Mouse (Mus musculus) limb, embryonic 10.5 days (tissue): ENCODE measurements around the gene Pmf1. TPM values are rescaled to one million over a fixed set of nuclear protein-coding genes. Genes with fewer than 3 reads are reported as not detected.
"Not testable (repeated sequence)": the region's sequence is repeated elsewhere in the genome, so short reads cannot be mapped to it uniquely, and the experiment has no call there.

Source experiments
- DNase-seq: peaks from one replicate; pipeline ENCODE4 v3.0.0-alpha.2; 2017; ENCODE audit warnings: low spot score
- H3K27ac ChIP-seq: fragments of 300-500 bp; sonication (generic); 2 replicates; pipeline ENCODE4 v1.5.1; 2016; ENCODE audit warnings: mild to moderate bottlenecking
- H3K27me3 ChIP-seq: fragments of 300-500 bp; sonication (generic); 2 replicates; pipeline ENCODE4 v1.6.1; 2016; ENCODE audit warnings: low read depth, mild to moderate bottlenecking; ENCODE audit not compliant: poor library complexity, severe bottlenecking
- H3K36me3 ChIP-seq: fragments of 300-500 bp; sonication (generic); 2 replicates; pipeline ENCODE4 v1.6.1; 2016; ENCODE audit warnings: mild to moderate bottlenecking, moderate library complexity
- H3K4me1 ChIP-seq: fragments of 300-500 bp; sonication (generic); 2 replicates; pipeline ENCODE4 v1.6.1; 2016
- H3K4me3 ChIP-seq: fragments of 300-500 bp; sonication (generic); 2 replicates; pipeline ENCODE4 v1.5.1; 2016; ENCODE audit warnings: mild to moderate bottlenecking, moderate library complexity
- H3K9me3 ChIP-seq: fragments of 300-500 bp; sonication (generic); replicated peaks from 2 replicates; pipeline ENCODE4 v1.6.1; 2016; ENCODE audit warnings: mild to moderate bottlenecking
- whole genome bisulfite sequencing: fragments of 180-500 bp; shearing (Covaris S2); methylation state at CpG from one replicate; pipeline ENCODE4 v1.1.7; 2016; 5-methylcytosine and 5-hydroxymethylcytosine counted together
- polyA plus RNA-seq: library from polyadenylated mRNA; unstranded; fragments of >200 nt; fragmentation: Nextera tagmentation; extraction: Ambion mirVana; gene quantifications from 2 replicates; pipeline ENCODE4 v1.2.1, GENCODE M21; 2016

Pmf1 gene
- polyA plus RNA-seq, 1 experiment from 2014 or later, result 197 TPM

- Histone ChIP-seq H3K4me3 (peak overlapping the region; percentile 51), H3K9me3 (no peaks in the 10 kb centered on the region), H3K4me1 (peaks cover 26% of the 10 kb centered on the region), H3K36me3 (no peaks in the 10 kb centered on the region), H3K27ac (peak overlapping the region; percentile 84), H3K27me3 (peaks cover 42% of the 10 kb centered on the region)
- DNase-seq, result peak; percentile 78
- 10% methylated on average over 21 of the region's 21 CpGs for WGBS
Measured at GRCm38 (mm10) chr3:88449395-88450023, 39.4 kb upstream of the Pmf1 start.

- Histone ChIP-seq H3K9me3 (no peaks in the 10 kb centered on the region), H3K4me3 (no peak overlapping the region), H3K27ac (no peak overlapping the region), H3K36me3 (no peaks in the 10 kb centered on the region), H3K27me3 (peaks cover 32% of the 10 kb centered on the region), H3K4me1 (peaks cover 26% of the 10 kb centered on the region)
- WGBS, result 88% methylated on average over 8 of the region's 8 CpGs
- no peak for DNase-seq
Measured at GRCm38 (mm10) chr3:88448443-88448842, 38.3 kb upstream of the Pmf1 start.

GRCm38 (mm10) chr3:88447676-88448183, 37.6 kb upstream of the Pmf1 start:
- Histone ChIP-seq H3K4me1 (peaks cover 22% of the 10 kb centered on the region), H3K36me3 (no peaks in the 10 kb centered on the region), H3K4me3 (no peak overlapping the region), H3K9me3 (no peaks in the 10 kb centered on the region), H3K27me3 (peaks cover 28% of the 10 kb centered on the region), H3K27ac (no peak overlapping the region)
- no peak for DNase-seq
- 48% methylated on average over 8 of the region's 8 CpGs for WGBS

- H3K27me3 ChIP-seq, result peaks cover 28% of the 10 kb centered on the region
- no peak overlapping the region for H3K27ac ChIP-seq
- DNase-seq, result no peak
- no peaks in the 10 kb centered on the region for H3K9me3 ChIP-seq
- peaks cover 22% of the 10 kb centered on the region for H3K4me1 ChIP-seq
- 78% methylated on average over 8 of the region's 8 CpGs for WGBS
- H3K36me3 ChIP-seq, result no peaks in the 10 kb centered on the region
- no peak overlapping the region for H3K4me3 ChIP-seq
Measured at GRCm38 (mm10) chr3:88446471-88447123, 36.5 kb upstream of the Pmf1 start.

- H3K4me3 ChIP-seq, result no peak overlapping the region
- H3K36me3 ChIP-seq, result 0 out of 2 replicates have a peak, but pooled peaks cover 3% of the 10 kb centered on the region
- no peak overlapping the region for H3K27ac ChIP-seq
- DNase-seq, result no peak
- WGBS, result 77% methylated on average over 7 of the region's 7 CpGs
- H3K27me3 ChIP-seq, result peaks cover 37% of the 10 kb centered on the region
- H3K4me1 ChIP-seq, result peaks cover 35% of the 10 kb centered on the region
- no peaks in the 10 kb centered on the region for H3K9me3 ChIP-seq
Measured at GRCm38 (mm10) chr3:88442888-88443287, 32.8 kb upstream of the Pmf1 start.

- WGBS, result 84% methylated on average over 12 of the region's 12 CpGs
- DNase-seq, result no peak
- no peaks in the 10 kb centered on the region for H3K9me3 ChIP-seq
Measured at GRCm38 (mm10) chr3:88442488-88442887, 32.4 kb upstream of the Pmf1 start.

GRCm38 (mm10) chr3:88440500-88441381, 30.6 kb upstream of the Pmf1 start:
- no peak overlapping the region for H3K27ac ChIP-seq
- peak overlapping the region; percentile 34 for H3K4me3 ChIP-seq
- WGBS, result 16% methylated on average over 27 of the region's 27 CpGs

More at GRCm38 (mm10) chr3:88442488-88442887, 32.4 kb upstream of the Pmf1 start:
- Histone ChIP-seq H3K4me1 (peaks cover 36% of the 10 kb centered on the region), H3K36me3 (0 out of 2 replicates have a peak, but pooled peaks cover 3% of the 10 kb centered on the region), H3K27me3 (peaks cover 40% of the 10 kb centered on the region), H3K4me3 (no peak overlapping the region), H3K27ac (no peak overlapping the region)

GRCm38 (mm10) chr3:88439582-88439981, 29.5 kb upstream of the Pmf1 start:
- 58% methylated on average over 4 of the region's 4 CpGs for WGBS

More at GRCm38 (mm10) chr3:88440500-88441381, 30.6 kb upstream of the Pmf1 start:
- Histone ChIP-seq H3K27me3 (peaks cover 40% of the 10 kb centered on the region), H3K4me1 (peaks cover 51% of the 10 kb centered on the region), H3K36me3 (0 out of 2 replicates have a peak, but pooled peaks cover 3% of the 10 kb centered on the region), H3K9me3 (no peaks in the 10 kb centered on the region)
- peak; percentile 47 for DNase-seq

GRCm38 (mm10) chr3:88437454-88437853, 27.3 kb upstream of the Pmf1 start:
- Histone ChIP-seq H3K36me3 (0 out of 2 replicates have a peak, but pooled peaks cover 3% of the 10 kb centered on the region), H3K27me3 (peaks cover 34% of the 10 kb centered on the region), H3K27ac (peak overlapping the region; percentile 81), H3K4me1 (peaks cover 51% of the 10 kb centered on the region), H3K4me3 (peak overlapping the region; percentile 50), H3K9me3 (no peaks in the 10 kb centered on the region)
- WGBS, result 81% methylated on average over 10 of the region's 10 CpGs
- DNase-seq, result no peak

More at GRCm38 (mm10) chr3:88439582-88439981, 29.5 kb upstream of the Pmf1 start:
- Histone ChIP-seq H3K9me3 (no peaks in the 10 kb centered on the region), H3K4me1 (peaks cover 51% of the 10 kb centered on the region), H3K36me3 (0 out of 2 replicates have a peak, but pooled peaks cover 3% of the 10 kb centered on the region), H3K27me3 (peaks cover 40% of the 10 kb centered on the region), H3K27ac (no peak overlapping the region), H3K4me3 (no peak overlapping the region)
- no peak for DNase-seq

GRCm38 (mm10) chr3:88436395-88437201, 26.5 kb upstream of the Pmf1 start:
- H3K9me3 ChIP-seq, result no peaks in the 10 kb centered on the region
- peak overlapping the region; percentile 50 for H3K4me3 ChIP-seq
- peak; percentile 84 for DNase-seq
- 0 out of 2 replicates have a peak, but pooled peaks cover 3% of the 10 kb centered on the region for H3K36me3 ChIP-seq
- peaks cover 51% of the 10 kb centered on the region for H3K4me1 ChIP-seq
- peak overlapping the region; percentile 81 for H3K27ac ChIP-seq
- WGBS, result 7% methylated on average over 29 of the region's 29 CpGs
- peaks cover 25% of the 10 kb centered on the region; the same call in 1 of the 2 replicates for H3K27me3 ChIP-seq

- H3K4me1 ChIP-seq, result peaks cover 43% of the 10 kb centered on the region
- H3K9me3 ChIP-seq, result no peaks in the 10 kb centered on the region
- peaks cover 21% of the 10 kb centered on the region; the same call in 1 of the 2 replicates for H3K27me3 ChIP-seq
- H3K36me3 ChIP-seq, result 0 out of 2 replicates have a peak, but pooled peaks cover 3% of the 10 kb centered on the region
- H3K27ac ChIP-seq, result no peak overlapping the region
- no peak overlapping the region for H3K4me3 ChIP-seq
- no peak for DNase-seq
- 63% methylated on average over 10 of the region's 10 CpGs for WGBS
Measured at GRCm38 (mm10) chr3:88435515-88435914, 25.4 kb upstream of the Pmf1 start.

GRCm38 (mm10) chr3:88428639-88429038, 18.5 kb upstream of the Pmf1 start:
- H3K27me3 ChIP-seq, H3K4me3 ChIP-seq, H3K9me3 ChIP-seq, H3K27ac ChIP-seq, H3K36me3 ChIP-seq, DNase-seq: not testable (repeated sequence)
- 78% methylated on average over 8 of the region's 8 CpGs for WGBS
- H3K4me1 ChIP-seq, result peaks cover 11% of the 10 kb centered on the region
